Mouse (Mus musculus) myocyte (in vitro differentiated cells): ENCODE data around the gene 4921536K21Rik.

ENCODE experiments used
- MAX ChIP-seq: IDR thresholded peaks from one replicate; pipeline ENCODE4 v1.6.1; 2011; ENCODE audit warnings: low read depth, mild to moderate bottlenecking, control low read depth
- POLR2A ChIP-seq: IDR thresholded peaks from one replicate; pipeline ENCODE4 v1.6.1; 2011; ENCODE audit warnings: low read depth, mild to moderate bottlenecking, control low read depth, moderate library complexity; ENCODE audit not compliant: insufficient read length

DNA sequence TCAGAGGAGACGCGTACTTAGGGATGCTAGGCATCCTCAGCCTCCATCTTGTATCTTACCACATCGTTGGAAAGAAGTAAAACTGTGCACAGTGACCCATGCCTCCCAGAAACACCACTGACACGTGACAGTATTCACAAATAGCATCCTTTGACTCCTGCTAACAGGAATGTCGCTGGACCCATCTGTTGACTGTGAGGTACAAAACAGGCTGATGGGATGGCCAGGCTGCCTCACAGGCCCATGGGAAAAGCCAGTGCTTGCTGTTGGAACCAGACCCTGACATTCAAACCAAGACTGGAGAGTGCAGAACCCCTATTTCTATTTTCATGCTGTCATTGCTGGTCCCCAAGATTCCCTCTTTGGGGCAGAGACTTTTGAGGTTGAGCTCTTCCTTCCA lies 37.0 kb downstream of the 4921536K21Rik start:
- no peak for TF ChIP-seq POLR2A
- TF ChIP-seq MAX, result no peak
